Mouse (Mus musculus) heart, embryonic 14.5 days (tissue): ENCODE results near the gene Gcdh. TPM values are rescaled to one million over a fixed set of nuclear protein-coding genes. Genes with fewer than 3 reads are reported as not detected.

Source experiments
- ATAC-seq: fragments of 200-750 bp; cut with Nextera tagmentation; 2 replicates; pipeline ENCODE4 v1.8.0; 2017; ENCODE audit warnings: low read depth, moderate TSS enrichment; ENCODE audit not compliant: insufficient number of reproducible peaks, insufficient read depth, low FRiP score
- H3K27ac ChIP-seq, 2 experiments: fragments of 200-500 bp in 1 of 2; fragments of 300-500 bp in 1 of 2; sonication (generic) in 1 of 2; replicated peaks in 1 of 2; 2 replicates each; pipeline ENCODE4 v1.5.1; 2012 to 2014; ENCODE audit warnings: low read depth in 2 of 2, low read length in 2 of 2, control low read depth in 1 of 2, mild to moderate bottlenecking in 1 of 2, mixed read lengths in 1 of 2; ENCODE audit not compliant: control insufficient read depth in 1 of 2, insufficient read depth in 1 of 2
- H3K27me3 ChIP-seq: fragments of 300-500 bp; sonication (generic); 2 replicates; pipeline ENCODE4 v1.6.1; 2014; ENCODE audit warnings: mild to moderate bottlenecking, low read length, control low read depth; ENCODE audit not compliant: control insufficient read depth, insufficient read depth
- H3K36me3 ChIP-seq: fragments of 300-500 bp; sonication (generic); 2 replicates; pipeline ENCODE4 v1.6.1; 2014; ENCODE audit warnings: mild to moderate bottlenecking, control low read depth, low read length, mixed read lengths; ENCODE audit not compliant: control insufficient read depth, insufficient read depth
- H3K4me1 ChIP-seq, 2 experiments: fragments of 200-500 bp in 1 of 2; fragments of 300-500 bp in 1 of 2; sonication (generic) in 1 of 2; 2 replicates each; pipeline ENCODE4 v1.6.1; 2012 to 2014; ENCODE audit warnings: low read length in 2 of 2, control low read depth in 1 of 2, mixed read lengths in 1 of 2; ENCODE audit not compliant: control insufficient read depth in 2 of 2, insufficient read depth in 2 of 2
- H3K4me2 ChIP-seq: fragments of 300-500 bp; sonication (generic); 2 replicates; pipeline ENCODE4 v1.6.1; 2014; ENCODE audit warnings: mild to moderate bottlenecking, low read length
- H3K4me3 ChIP-seq, 2 experiments: fragments of 200-500 bp in 1 of 2; fragments of 300-500 bp in 1 of 2; sonication (generic) in 1 of 2; 2 replicates each; pipeline ENCODE4 v1.5.1; 2012 to 2014; ENCODE audit warnings: low read length in 2 of 2, mild to moderate bottlenecking in 2 of 2, control low read depth in 1 of 2, low read depth in 1 of 2, moderate library complexity in 1 of 2; ENCODE audit not compliant: control insufficient read depth in 1 of 2, insufficient read depth in 1 of 2
- H3K9ac ChIP-seq: fragments of 300-500 bp; sonication (generic); 2 replicates; pipeline ENCODE4 v1.6.1; 2014; ENCODE audit warnings: mild to moderate bottlenecking, low read length
- H3K9me3 ChIP-seq: fragments of 300-500 bp; sonication (generic); 2 replicates; pipeline ENCODE4 v1.6.1; 2016; ENCODE audit warnings: low read length, control low read depth; ENCODE audit not compliant: control insufficient read depth
- WGBS: fragments of 180-500 bp; shearing (Covaris S2); extraction: QIAGEN DNeasy Blood & Tissue Kit; methylation state at CpG from one replicate; pipeline ENCODE4 v1.1.7; 2014; 5-methylcytosine and 5-hydroxymethylcytosine counted together
- polyA plus RNA-seq: library from polyadenylated mRNA; unstranded; fragments of >200 nt; fragmentation: Nextera tagmentation; extraction: Ambion mirVana; gene quantifications from 2 replicates; pipeline ENCODE4 v1.2.1, GENCODE M21; 2014

The Gcdh gene
- polyA plus RNA-seq, 1 experiment from 2014 or later = 34.0 TPM

GRCm38 (mm10) chr8:84933767-84934559 is 40.2 kb upstream of the Gcdh start:
- H3K27me3 ChIP-seq = peaks cover 93% of the 10 kb centered on the region
- no peak for ATAC-seq
- no peak overlapping the region for H3K9ac ChIP-seq
- no peaks in the 10 kb centered on the region for H3K9me3 ChIP-seq
- 76% methylated on average over 16 of the region's 16 CpGs for WGBS
- H3K36me3 ChIP-seq = no peaks in the 10 kb centered on the region
- H3K27ac ChIP-seq = no peak overlapping the region
- no peak overlapping the region for H3K4me2 ChIP-seq
- H3K4me1 ChIP-seq = peaks cover 4 to 14% of the 10 kb centered on the region in 2 experiments; a peak in 3 of 4 replicates
- no peak overlapping the region for H3K4me3 ChIP-seq

- Histone ChIP-seq H3K4me2 (no peak overlapping the region), H3K9ac (no peak overlapping the region), H3K27ac (no peak overlapping the region), H3K9me3 (no peaks in the 10 kb centered on the region), H3K4me3 (no peak overlapping the region), H3K36me3 (no peaks in the 10 kb centered on the region), H3K4me1 (peaks cover 2 to 9% of the 10 kb centered on the region in 2 experiments; a peak in 2 of 4 replicates), H3K27me3 (peaks cover 61% of the 10 kb centered on the region)
- 75% methylated on average over 13 of the region's 13 CpGs for WGBS
- ATAC-seq = no peak
These were observed 36.9 kb upstream of the Gcdh start for GRCm38 (mm10) chr8:84930582-84930981.

GRCm38 (mm10) chr8:84928456-84929306 is 35.0 kb upstream of the Gcdh start:
- H3K4me2 ChIP-seq = peak overlapping the region; percentile 62
- H3K9me3 ChIP-seq = no peaks in the 10 kb centered on the region
- H3K9ac ChIP-seq = no peak overlapping the region
- peaks cover 48% of the 10 kb centered on the region for H3K27me3 ChIP-seq
- H3K27ac ChIP-seq = no peak overlapping the region
- WGBS = 2% methylated on average over 52 of the region's 52 CpGs
- peaks cover 0 to 6% of the 10 kb centered on the region in 2 experiments; a peak in 1 of 4 replicates for H3K4me1 ChIP-seq
- H3K4me3 ChIP-seq = peak overlapping the region; percentile 18 to 27; a peak in 3 of 4 replicates
- no peaks in the 10 kb centered on the region for H3K36me3 ChIP-seq
- ATAC-seq = no peak

- Histone ChIP-seq H3K4me3 (no peak overlapping the region), H3K27me3 (peaks cover 45% of the 10 kb centered on the region), H3K9me3 (no peaks in the 10 kb centered on the region), H3K36me3 (no peaks in the 10 kb centered on the region), H3K9ac (no peak overlapping the region), H3K4me1 (peaks cover 0 to 6% of the 10 kb centered on the region in 2 experiments; a peak in 1 of 4 replicates), H3K4me2 (no peak overlapping the region), H3K27ac (no peak overlapping the region)
- 83% methylated on average over 1 of the region's 1 CpGs for WGBS
- no peak for ATAC-seq
These were observed 33.8 kb upstream of the Gcdh start for GRCm38 (mm10) chr8:84927513-84927912.

DNA sequence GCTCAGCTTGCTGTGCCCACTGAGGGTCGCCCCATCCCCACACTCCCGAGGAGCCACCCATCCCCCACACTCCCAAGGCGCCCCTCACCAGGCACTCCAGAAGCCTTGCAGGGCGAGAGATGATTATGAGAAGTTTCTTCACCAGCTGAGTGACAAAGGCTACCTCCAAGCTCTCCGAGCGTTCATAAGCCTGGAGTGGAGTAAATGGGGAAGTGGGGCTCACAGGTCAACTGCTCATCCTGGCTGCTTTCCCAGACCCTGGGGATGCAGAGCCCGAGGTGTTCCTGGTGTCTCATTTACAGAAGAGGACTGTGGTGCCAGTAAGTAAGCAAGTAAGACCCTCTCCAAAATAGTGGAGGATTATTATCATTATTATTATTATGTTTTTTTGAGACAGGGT is 31.8 kb upstream of the Gcdh start:
- 58% methylated on average over 7 of the region's 7 CpGs for WGBS

DNA sequence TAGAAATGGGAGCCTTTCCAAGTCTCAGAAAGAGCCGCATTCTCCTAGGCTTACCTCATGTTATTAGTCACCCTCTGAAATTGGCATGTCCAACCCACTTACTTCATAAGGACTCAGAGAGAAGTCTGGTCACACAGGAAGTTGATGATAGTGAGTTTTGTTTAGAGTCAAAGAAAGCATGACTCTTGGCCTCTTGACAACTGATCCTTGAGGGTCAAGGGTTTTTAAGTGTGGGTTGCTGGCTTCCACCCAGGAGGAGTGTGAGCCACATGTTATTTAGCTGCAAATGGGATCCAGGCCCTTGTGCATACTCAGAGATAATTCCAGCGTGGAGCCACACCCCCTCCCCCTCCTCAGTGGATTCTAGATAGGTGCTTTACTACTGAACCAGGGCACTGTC is 27.9 kb upstream of the Gcdh start:
- Histone ChIP-seq H3K4me2 (no peak overlapping the region), H3K4me1 (peaks cover 0 to 3% of the 10 kb centered on the region in 2 experiments; a peak in 1 of 4 replicates), H3K36me3 (no peaks in the 10 kb centered on the region), H3K27me3 (peaks cover 33% of the 10 kb centered on the region), H3K9me3 (no peaks in the 10 kb centered on the region), H3K4me3 (no peak overlapping the region), H3K9ac (no peak overlapping the region), H3K27ac (no peak overlapping the region)
- ATAC-seq = peak; percentile 40
- WGBS = 22% methylated on average over 2 of the region's 2 CpGs

More for the DNA sequence above, 31.8 kb upstream of the Gcdh start:
- ATAC-seq = no peak
- Histone ChIP-seq H3K9me3 (no peaks in the 10 kb centered on the region), H3K4me2 (no peak overlapping the region), H3K27ac (no peak overlapping the region), H3K4me3 (no peak overlapping the region), H3K27me3 (peaks cover 26% of the 10 kb centered on the region), H3K36me3 (no peaks in the 10 kb centered on the region), H3K9ac (no peak overlapping the region), H3K4me1 (peaks cover 0 to 10% of the 10 kb centered on the region in 2 experiments; a peak in 2 of 4 replicates)

GRCm38 (mm10) chr8:84918646-84919045 is 24.9 kb upstream of the Gcdh start:
- no peaks in the 10 kb centered on the region for H3K36me3 ChIP-seq
- H3K9ac ChIP-seq = no peak overlapping the region
- peaks cover 44% of the 10 kb centered on the region for H3K27me3 ChIP-seq
- WGBS = 82% methylated on average over 15 of the region's 15 CpGs
- no peak overlapping the region for H3K27ac ChIP-seq
- no peak overlapping the region for H3K4me2 ChIP-seq
- no peak for ATAC-seq
- peaks cover 5% of the 10 kb centered on the region for H3K9me3 ChIP-seq
- peaks cover 0 to 3% of the 10 kb centered on the region in 2 experiments; a peak in 1 of 4 replicates for H3K4me1 ChIP-seq
- H3K4me3 ChIP-seq = no peak overlapping the region
